Mouse (Mus musculus) lung, embryonic 16.5 days (tissue): ENCODE results near the gene Dscam. TPM values are rescaled to one million over a fixed set of nuclear protein-coding genes. Genes with fewer than 3 reads are reported as not detected.

Experiments used
- ATAC-seq: fragments of 200-750 bp; cut with Nextera tagmentation; 2 replicates; pipeline ENCODE4 v1.8.0; 2017; ENCODE audit warnings: low read depth, mild to moderate bottlenecking, moderate library complexity
- H3K27ac ChIP-seq: fragments of 300-500 bp; sonication (generic); 2 replicates; pipeline ENCODE4 v1.5.1; 2014; ENCODE audit warnings: mild to moderate bottlenecking, control low read depth, low read length
- H3K27me3 ChIP-seq: fragments of 300-500 bp; sonication (generic); 2 replicates; pipeline ENCODE4 v1.6.1; 2014; ENCODE audit warnings: low read depth, low read length, mixed read lengths; ENCODE audit not compliant: control insufficient read depth, insufficient read depth
- H3K36me3 ChIP-seq: fragments of 300-500 bp; sonication (generic); 2 replicates; pipeline ENCODE4 v1.6.1; 2014; ENCODE audit warnings: low read length; ENCODE audit not compliant: control insufficient read depth, insufficient read depth
- H3K4me1 ChIP-seq: fragments of 300-500 bp; sonication (generic); replicated peaks from 2 replicates; pipeline ENCODE4 v1.6.1; 2014; ENCODE audit warnings: low read length, mixed read lengths; ENCODE audit not compliant: control insufficient read depth, insufficient read depth
- H3K4me2 ChIP-seq: fragments of 300-500 bp; sonication (generic); 2 replicates; pipeline ENCODE4 v1.6.1; 2014; ENCODE audit warnings: low read depth, low read length, control low read depth
- H3K4me3 ChIP-seq: fragments of 300-500 bp; sonication (generic); 2 replicates; pipeline ENCODE4 v1.5.1; 2014; ENCODE audit warnings: mild to moderate bottlenecking, low read length, control low read depth
- H3K9ac ChIP-seq: fragments of 300-500 bp; sonication (generic); 2 replicates; pipeline ENCODE4 v1.6.1; 2014; ENCODE audit warnings: low read length, control low read depth
- H3K9me3 ChIP-seq: fragments of 300-500 bp; sonication (generic); 2 replicates; pipeline ENCODE4 v1.6.1; 2016; ENCODE audit warnings: low read length; ENCODE audit not compliant: control insufficient read depth
- WGBS: fragments of 180-500 bp; shearing (Covaris S2); extraction: QIAGEN DNeasy Blood & Tissue Kit; methylation state at CpG from one replicate; pipeline ENCODE4 v1.1.7; 2014; 5-methylcytosine and 5-hydroxymethylcytosine counted together
- polyA plus RNA-seq: library from polyadenylated mRNA; unstranded; fragments of >200 nt; fragmentation: Nextera tagmentation; extraction: Ambion mirVana; gene quantifications from 2 replicates; pipeline ENCODE4 v1.2.1, GENCODE M21; 2015

Dscam gene
- polyA plus RNA-seq, 1 experiment from 2014 or later, result not detected

DNA sequence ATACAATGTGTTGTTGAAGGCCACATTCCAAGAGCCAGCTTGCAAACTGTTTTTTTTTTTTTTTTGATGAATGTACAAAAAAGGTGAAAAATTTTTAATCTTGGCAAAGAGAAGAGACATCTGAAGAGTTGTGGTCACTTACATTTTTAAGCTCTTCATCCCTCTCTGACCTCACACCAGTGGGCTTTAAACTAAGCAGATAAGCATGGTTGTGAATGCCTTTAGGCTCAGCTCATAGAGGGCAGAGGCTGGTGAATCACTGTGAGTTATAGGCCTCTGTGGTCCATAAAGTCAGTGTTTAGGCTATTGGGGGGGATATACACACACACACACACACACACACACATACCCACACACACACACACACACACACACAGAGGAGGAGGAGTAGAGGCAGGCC, 109.8 kb downstream of the Dscam start:
- H3K9me3 ChIP-seq, result no peaks in the 10 kb centered on the region
- no peaks in the 10 kb centered on the region for H3K36me3 ChIP-seq
- no peak for ATAC-seq
- H3K4me3 ChIP-seq, result no peak overlapping the region
- H3K4me1 ChIP-seq, result no peaks in the 10 kb centered on the region
- no peak overlapping the region for H3K4me2 ChIP-seq
- no peaks in the 10 kb centered on the region for H3K27me3 ChIP-seq
- H3K9ac ChIP-seq, result no peak overlapping the region
- no peak overlapping the region for H3K27ac ChIP-seq

DNA sequence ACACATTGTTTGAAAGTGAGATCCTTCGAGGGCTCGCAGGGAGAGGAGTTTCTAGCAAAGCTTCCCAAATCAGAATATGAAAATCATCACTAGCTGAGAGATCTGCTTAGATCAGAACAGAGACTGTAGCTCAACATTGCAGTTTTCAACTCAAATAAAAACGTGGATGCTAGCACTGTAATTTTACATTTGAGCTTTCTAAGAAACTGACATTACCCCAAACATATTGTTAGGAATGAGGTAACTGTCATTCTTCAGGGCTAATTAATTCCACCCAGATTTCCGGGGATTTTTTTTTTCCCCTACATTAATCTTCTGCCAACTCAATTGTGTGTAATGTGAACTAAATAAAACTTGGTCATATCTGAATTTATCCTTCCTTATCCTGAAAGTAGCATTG, 110.3 kb downstream of the Dscam start:
- Histone ChIP-seq H3K36me3 (no peaks in the 10 kb centered on the region), H3K27ac (no peak overlapping the region), H3K27me3 (no peaks in the 10 kb centered on the region), H3K9me3 (no peaks in the 10 kb centered on the region), H3K4me3 (no peak overlapping the region), H3K4me1 (no peaks in the 10 kb centered on the region), H3K9ac (no peak overlapping the region), H3K4me2 (no peak overlapping the region)
- no peak for ATAC-seq
- WGBS, result 68% methylated on average over 4 of the region's 4 CpGs

DNA sequence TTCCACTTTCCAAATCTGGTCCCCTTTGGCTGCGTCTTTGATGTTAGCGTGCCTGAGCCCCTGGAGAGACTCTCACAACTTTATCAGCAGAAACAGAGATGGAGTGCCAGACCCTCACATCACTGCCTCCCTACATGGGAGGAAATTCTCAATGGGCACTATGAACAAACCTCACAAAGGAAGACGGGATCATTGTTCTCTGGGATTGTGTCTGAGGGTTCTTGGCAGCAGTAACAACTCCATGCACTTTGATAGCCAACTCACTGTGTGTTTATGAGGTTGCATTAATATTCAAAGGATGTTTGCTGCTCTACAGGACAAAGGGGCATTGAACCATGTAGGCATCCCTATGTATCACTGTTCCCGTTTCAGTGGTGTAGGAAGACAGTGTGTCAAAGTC, 135.3 kb downstream of the Dscam start:
- no peak overlapping the region for H3K4me3 ChIP-seq
- no peak overlapping the region for H3K27ac ChIP-seq
- no peaks in the 10 kb centered on the region for H3K36me3 ChIP-seq
- no peaks in the 10 kb centered on the region for H3K27me3 ChIP-seq
- no peak overlapping the region for H3K4me2 ChIP-seq
- no peaks in the 10 kb centered on the region for H3K4me1 ChIP-seq
- no peaks in the 10 kb centered on the region for H3K9me3 ChIP-seq
- no peak overlapping the region for H3K9ac ChIP-seq
- WGBS, result 77% methylated on average over 4 of the region's 4 CpGs
- ATAC-seq, result no peak

DNA sequence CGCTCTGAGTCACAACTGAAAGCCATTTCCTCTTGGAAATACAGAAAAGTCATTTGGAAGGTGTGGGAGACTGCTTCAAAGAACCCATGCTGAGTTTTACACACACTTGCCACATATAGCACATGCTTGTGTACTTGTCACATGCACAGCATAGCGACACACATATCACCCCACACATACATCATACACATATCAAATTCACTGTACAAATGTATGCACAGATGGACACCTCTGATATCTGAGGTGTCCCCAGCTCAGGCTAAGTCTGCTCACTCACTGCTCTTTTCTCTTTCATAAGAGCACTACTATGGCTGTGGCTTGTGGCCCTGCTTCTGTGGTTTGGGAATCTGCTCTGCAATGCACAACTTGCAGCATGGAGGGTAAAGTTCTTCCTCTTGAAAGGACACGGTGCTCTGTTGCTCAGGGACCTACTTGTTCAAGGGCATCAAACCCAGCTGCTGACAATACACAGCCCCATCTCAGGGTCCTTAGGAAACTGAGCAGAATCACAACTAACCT, 137.0 kb downstream of the Dscam start:
- no peaks in the 10 kb centered on the region for H3K27me3 ChIP-seq
- H3K36me3 ChIP-seq, result no peaks in the 10 kb centered on the region
- WGBS, result 75% methylated on average over 3 of the region's 3 CpGs
- H3K27ac ChIP-seq, result no peak overlapping the region
- ATAC-seq, result no peak
- H3K4me3 ChIP-seq, result no peak overlapping the region
- no peaks in the 10 kb centered on the region for H3K4me1 ChIP-seq
- no peaks in the 10 kb centered on the region for H3K9me3 ChIP-seq
- no peak overlapping the region for H3K9ac ChIP-seq
- H3K4me2 ChIP-seq, result no peak overlapping the region

DNA sequence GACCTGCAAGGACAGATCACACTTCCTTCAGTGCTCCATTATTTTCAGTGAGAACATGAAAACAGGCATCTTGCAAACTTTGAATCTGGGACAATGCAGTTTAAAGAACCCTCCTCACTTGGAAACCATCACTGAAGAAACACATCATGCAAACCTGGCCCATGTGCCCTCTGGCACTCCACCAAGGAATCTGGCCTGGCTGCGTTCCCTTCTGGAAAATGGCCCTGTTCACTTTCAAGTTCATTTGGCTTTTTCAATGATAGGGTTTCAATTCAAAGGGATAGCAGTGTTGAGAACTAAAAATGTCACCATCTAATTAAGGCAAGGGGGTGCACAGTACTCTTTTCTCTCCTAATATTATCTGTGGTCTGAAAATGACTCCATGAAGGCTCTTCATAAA, 142.9 kb downstream of the Dscam start:
- no peak overlapping the region for H3K27ac ChIP-seq
- no peak overlapping the region for H3K4me3 ChIP-seq
- H3K4me2 ChIP-seq, result no peak overlapping the region
- H3K9me3 ChIP-seq, result no peaks in the 10 kb centered on the region
- H3K27me3 ChIP-seq, result no peaks in the 10 kb centered on the region
- no peak overlapping the region for H3K9ac ChIP-seq
- H3K36me3 ChIP-seq, result no peaks in the 10 kb centered on the region
- ATAC-seq, result no peak
- 49% methylated on average over 1 of the region's 1 CpGs for WGBS
- H3K4me1 ChIP-seq, result no peaks in the 10 kb centered on the region

DNA sequence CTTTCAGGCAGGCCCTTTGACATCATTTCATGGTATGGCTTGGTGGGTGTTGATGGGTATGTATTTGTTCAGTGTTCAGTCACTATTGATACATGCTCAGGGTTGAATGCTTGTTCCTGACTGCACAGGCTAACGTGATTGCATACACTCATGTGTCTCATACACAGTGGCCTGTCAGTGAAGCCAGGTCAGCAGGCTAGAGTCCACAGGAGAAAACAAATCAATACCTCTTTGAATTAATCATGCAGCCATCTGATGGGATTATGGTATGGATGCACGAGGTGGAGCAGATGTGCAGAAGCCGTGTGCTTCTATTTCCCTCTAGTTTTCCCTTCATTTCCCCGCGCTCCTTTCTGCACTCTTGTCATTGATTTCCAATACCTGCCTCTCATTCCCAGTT, 143.7 kb downstream of the Dscam start:
- Histone ChIP-seq H3K27me3 (no peaks in the 10 kb centered on the region), H3K4me3 (no peak overlapping the region), H3K36me3 (no peaks in the 10 kb centered on the region), H3K27ac (no peak overlapping the region), H3K4me2 (no peak overlapping the region), H3K4me1 (no peaks in the 10 kb centered on the region), H3K9ac (no peak overlapping the region), H3K9me3 (no peaks in the 10 kb centered on the region)
- ATAC-seq, result no peak
- WGBS, result 93% methylated on average over 5 of the region's 5 CpGs

DNA sequence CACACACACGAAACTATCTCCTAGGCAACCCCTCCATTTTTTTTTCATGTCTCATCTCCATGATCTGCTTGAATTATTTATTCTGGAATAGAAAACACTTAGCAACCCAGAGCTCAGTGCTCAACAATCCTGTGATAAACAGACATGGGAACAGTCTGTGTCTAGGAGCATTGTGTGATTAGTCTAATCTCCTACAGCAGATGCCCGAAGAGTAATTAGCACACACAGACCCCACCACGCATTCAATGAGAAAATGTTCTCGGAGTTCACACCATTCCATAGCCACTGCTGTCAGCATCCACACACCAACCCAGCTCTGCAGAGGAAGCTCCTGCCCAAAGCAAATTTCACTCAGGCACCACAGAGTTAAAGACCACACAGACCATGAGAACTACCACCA, 146.1 kb downstream of the Dscam start:
- Histone ChIP-seq H3K4me3 (no peak overlapping the region), H3K9ac (no peak overlapping the region), H3K27ac (no peak overlapping the region), H3K4me1 (no peaks in the 10 kb centered on the region), H3K27me3 (no peaks in the 10 kb centered on the region), H3K9me3 (no peaks in the 10 kb centered on the region), H3K36me3 (no peaks in the 10 kb centered on the region), H3K4me2 (no peak overlapping the region)
- no peak for ATAC-seq
- 29% methylated on average over 4 of the region's 4 CpGs for WGBS

DNA sequence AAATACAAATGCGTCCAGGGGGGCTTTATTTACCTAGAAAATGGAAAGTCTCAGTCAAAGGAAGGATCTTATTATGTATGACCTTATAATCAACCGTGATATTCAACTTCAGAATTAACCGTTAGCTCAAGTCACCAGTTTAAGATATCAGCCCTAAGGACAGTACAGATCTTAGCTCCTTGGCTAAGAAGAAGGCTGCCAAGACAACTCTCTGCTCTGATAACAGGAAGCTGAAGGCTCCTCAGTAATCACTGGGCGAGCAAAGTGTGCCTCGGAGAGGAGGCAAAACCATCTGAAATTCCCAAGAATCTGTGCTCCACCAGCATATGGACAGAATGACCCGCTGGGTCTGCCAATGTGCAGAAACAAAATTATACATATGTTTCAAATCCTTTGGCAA, 149.1 kb downstream of the Dscam start:
- WGBS, result 72% methylated on average over 6 of the region's 6 CpGs
- Histone ChIP-seq H3K27me3 (no peaks in the 10 kb centered on the region), H3K27ac (no peak overlapping the region), H3K9ac (no peak overlapping the region), H3K4me2 (no peak overlapping the region), H3K36me3 (no peaks in the 10 kb centered on the region), H3K4me3 (no peak overlapping the region), H3K4me1 (no peaks in the 10 kb centered on the region), H3K9me3 (no peaks in the 10 kb centered on the region)
- no peak for ATAC-seq

DNA sequence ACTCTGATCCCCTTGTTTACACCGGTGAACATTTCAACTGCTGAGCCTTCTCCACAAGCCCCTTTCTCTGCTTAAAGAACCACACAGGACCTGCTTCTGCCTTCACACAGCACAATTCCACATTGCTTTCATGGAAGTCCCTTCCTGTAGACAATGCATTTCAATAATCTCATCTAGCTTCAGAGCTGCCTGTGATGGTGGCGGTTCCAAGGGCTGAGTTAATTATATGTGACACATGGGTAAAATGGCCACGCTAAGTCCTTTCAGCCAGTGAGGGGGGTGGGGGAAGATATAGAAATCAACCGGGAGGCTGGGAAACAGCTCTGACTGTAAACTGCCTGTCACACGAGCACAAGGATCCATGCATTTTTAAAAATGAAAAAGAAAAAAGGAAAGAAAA, 152.2 kb downstream of the Dscam start:
- H3K27me3 ChIP-seq, result no peaks in the 10 kb centered on the region
- H3K36me3 ChIP-seq, result no peaks in the 10 kb centered on the region
- H3K27ac ChIP-seq, result no peak overlapping the region
- no peak overlapping the region for H3K4me3 ChIP-seq
- WGBS, result 55% methylated on average over 5 of the region's 5 CpGs
- no peaks in the 10 kb centered on the region for H3K9me3 ChIP-seq
- H3K4me1 ChIP-seq, result no peaks in the 10 kb centered on the region
- no peak overlapping the region for H3K9ac ChIP-seq
- H3K4me2 ChIP-seq, result no peak overlapping the region
- ATAC-seq, result no peak

DNA sequence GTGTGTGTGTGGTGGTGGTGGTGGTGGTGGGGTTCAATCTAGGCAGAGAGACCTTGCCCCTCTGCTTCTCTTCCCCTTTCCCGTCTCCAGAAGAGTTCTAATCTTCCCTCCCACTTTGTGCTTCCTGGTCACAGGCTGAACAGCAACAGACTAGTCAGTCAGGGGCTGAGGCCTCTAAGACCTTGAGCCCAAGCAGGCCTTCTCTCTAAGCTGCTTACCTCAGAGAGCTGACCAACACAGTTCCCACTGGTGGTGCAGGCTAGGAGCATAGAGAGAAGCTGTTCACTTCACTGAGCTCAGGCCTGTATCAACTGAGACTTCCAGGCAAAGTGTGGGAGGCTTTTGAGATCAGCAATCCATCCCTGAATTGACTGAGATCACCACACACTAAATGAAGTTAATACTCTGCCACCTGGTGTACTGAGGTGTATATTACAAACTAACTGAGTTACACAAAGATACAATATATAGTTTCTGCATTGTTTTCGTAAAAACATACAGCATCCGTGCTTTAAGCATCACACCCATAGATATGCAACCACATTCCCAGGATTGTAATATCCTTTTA, 153.3 kb downstream of the Dscam start:
- no peak for ATAC-seq
- Histone ChIP-seq H3K9me3 (no peaks in the 10 kb centered on the region), H3K4me3 (no peak overlapping the region), H3K27ac (no peak overlapping the region), H3K27me3 (no peaks in the 10 kb centered on the region), H3K4me2 (no peak overlapping the region), H3K4me1 (no peaks in the 10 kb centered on the region), H3K9ac (no peak overlapping the region), H3K36me3 (no peaks in the 10 kb centered on the region)
- 70% methylated on average over 3 of the region's 3 CpGs for WGBS
